Mouse (Mus musculus): Measurements from ENCODE around the gene Irf3.

DNA sequence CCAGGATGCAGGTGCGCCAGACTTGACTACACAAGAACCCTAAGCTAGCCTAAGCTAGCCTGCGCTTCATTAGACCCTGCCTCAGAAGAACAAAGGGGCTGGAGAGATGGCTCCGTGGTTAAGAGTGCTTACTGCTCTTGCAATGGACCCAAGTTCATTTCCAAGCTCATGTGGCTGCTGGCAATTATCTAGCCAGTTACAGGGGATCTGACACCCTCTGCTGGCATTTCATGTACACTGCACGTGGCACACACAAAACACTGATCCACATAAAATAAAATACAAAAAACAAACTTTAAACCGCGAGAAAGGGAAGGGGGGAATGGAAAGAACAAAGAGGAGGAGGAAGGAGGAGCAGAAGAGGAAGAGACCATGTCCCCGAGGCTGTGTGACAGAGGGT lies 39.2 kb upstream of the Irf3 start:
- no peak for TF ChIP-seq CTCF (IDR thresholded peaks at IDR 0.05; ENCODE audit: insufficient read depth, low read depth, low read length)
- TF ChIP-seq POLR2A (IDR thresholded peaks at IDR 0.05; ENCODE audit: insufficient read depth, low read depth, low read length) = no peak

All from olfactory bulb, adult 2 months (tissue).